Mouse (Mus musculus) gastrocnemius, postnatal 36 days (tissue): ENCODE results near the gene Olfr202. TPM values are rescaled to one million over a fixed set of nuclear protein-coding genes. Genes with fewer than 3 reads are reported as not detected.
"Not testable (repeated sequence)": the region's sequence is repeated elsewhere in the genome, so short reads cannot be mapped to it uniquely, and the experiment has no call there.

Source experiments
- DNase-seq, 2 experiments: peaks; one replicate each; pipeline ENCODE4 v3.0.0; 2022
- intact Hi-C: fragments of 180-260 bp; cut with DNase I; formaldehyde crosslinking; loops from one replicate; pipeline ENCODE4 v1.15.1; 2025
- long read RNA-seq, 2 experiments: library from polyadenylated mRNA; stranded (forward); transcript quantifications; one replicate each; pipeline ENCODE4 v2.0.0; 2021
- total RNA-seq, 2 experiments: library from RNA; stranded (reverse); gene quantifications; 2 replicates each; pipeline ENCODE4 v1.2.3; 2021

Olfr202 gene
- total RNA-seq, result not detected
- long read RNA-seq, experiment 1, result 0 reads
- long read RNA-seq, experiment 2, result 0 reads

DNA sequence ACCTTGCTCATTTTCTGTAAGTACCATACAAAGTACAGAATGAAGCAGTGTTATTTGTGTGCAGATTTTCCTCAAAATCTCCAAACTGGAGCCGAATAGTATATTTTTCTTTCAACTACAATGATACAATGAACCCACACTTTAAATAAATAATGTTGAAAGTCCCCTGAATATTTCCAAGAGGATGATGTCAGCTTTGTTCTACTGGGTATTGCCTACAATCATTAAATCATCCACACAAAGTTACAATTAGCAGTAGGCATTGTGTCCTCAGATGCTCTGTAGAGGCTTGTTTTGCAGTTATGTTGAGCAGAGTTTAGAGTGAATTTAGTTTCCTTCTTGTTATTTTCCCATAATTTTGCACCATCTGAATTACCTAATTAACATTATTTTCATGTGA lies at the start of gene Olfr202:
Olfr202 (minus strand) TSS at position 101 of the 400 bp plus-strand sequence.
- intact Hi-C loops, result no loop called here
- no peak for DNase-seq

DNA sequence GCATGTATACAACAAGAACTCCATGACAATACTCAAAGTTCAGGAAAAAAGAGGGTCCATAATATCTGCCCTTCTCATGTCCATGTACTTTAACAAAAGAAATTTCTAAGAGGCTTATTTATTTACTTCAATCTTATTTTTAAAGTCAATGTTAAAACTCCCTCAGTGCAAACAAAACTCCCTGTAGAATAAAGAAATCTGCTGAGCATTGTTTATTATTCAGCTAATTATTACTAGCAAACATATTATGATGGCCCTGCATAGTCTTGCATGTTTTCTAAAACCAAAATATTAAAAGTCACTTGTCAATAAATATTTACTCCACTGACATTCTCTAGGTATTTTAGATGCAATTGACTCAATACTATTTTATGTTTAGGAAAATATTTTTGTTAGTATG lies 44.4 kb upstream of the Olfr202 start, which contains the start of gene Olfr205:
Olfr205 (minus strand) TSS at position 101 of the 400 bp plus-strand sequence.
- no peak for DNase-seq
- intact Hi-C loops, result no loop called here

DNA sequence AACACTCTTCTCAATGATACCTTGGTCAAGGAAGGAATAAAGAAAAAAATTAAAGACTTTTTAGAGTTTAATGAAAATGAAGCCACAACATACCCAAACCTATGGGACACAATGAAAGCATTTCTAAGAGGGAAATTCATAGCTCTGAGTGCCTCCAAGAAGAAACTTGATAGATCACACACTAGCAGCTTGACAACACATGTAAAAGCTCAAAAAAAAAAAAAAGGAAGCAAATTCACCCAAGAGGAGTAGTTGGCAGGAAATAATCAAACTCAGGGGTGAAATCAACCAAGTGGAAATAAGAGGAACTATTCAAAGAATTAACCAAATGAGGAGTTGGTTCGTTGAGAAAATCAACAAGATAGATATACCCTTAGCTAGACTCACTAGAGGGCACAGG lies 36.7 kb upstream of the Olfr202 start:
- intact Hi-C loops, DNase-seq: not testable (repeated sequence)

DNA sequence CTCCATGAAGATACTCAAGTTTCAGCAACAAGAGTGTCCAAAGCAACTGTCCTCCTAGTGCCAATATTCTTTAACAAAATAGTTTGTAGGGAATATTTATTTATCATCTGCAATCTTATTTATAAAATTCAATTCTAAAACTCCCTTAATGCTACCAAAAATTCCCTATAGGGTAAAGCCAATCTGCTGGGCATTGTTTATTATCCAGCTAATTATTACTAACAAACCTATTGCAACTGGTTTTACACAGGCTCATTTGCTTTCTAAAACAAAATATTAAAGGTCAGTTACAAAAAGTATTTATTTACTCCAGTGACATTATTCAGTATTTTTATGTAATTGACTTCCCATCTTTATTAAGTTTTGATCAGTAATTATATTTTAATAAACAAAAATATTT lies 31.6 kb upstream of the Olfr202 start, which contains the start of gene Olfr204:
Olfr204 (minus strand) TSS at position 101 of the 400 bp plus-strand sequence.
- intact Hi-C loops, result no loop called here
- DNase-seq, result no peak

DNA sequence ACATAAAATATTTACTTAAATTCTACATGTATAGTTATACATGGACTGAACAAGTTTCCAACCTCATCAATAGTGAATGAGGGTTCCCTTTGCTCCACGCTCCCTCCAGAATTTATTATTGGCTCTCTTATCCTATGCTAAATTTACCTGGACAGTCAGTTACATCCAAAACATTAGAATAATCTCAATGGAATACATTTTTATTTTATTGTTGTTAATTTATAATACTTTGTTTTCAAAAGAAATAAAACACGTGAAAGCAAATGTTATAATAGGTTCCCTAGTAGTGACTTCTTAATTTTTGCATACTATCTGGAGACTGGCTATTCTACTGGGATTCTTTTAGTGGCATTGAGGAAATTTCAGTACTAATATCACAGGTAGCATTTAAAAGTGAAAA lies 12.0 kb upstream of the Olfr202 start, which contains the start of gene Olfr203:
Olfr203 (plus strand) TSS at position 301 of the 400 bp plus-strand sequence.
- DNase-seq, result no peak
- intact Hi-C loops, result no loop called here

DNA sequence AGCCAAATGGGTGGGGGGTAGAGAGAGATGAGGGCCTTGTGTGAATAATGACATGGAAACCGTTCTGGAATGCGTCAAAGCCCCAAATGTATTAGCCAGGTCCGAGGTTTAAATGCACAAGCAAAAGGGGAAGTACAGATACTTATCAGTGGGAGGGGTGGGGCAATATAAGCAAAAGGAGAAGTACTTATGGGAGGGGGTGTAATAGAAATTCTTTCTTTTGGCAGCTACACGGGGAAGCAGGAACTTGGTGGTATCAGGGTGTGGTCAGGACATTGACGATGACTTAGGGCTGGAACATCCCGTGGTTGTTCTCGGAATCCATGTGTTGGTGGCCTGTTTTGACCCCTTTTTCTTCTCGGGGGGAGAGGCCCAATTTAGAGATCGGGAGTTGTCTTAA lies 983 bp upstream of the Olfr202 start:
- intact Hi-C loops, DNase-seq: not testable (repeated sequence)

DNA sequence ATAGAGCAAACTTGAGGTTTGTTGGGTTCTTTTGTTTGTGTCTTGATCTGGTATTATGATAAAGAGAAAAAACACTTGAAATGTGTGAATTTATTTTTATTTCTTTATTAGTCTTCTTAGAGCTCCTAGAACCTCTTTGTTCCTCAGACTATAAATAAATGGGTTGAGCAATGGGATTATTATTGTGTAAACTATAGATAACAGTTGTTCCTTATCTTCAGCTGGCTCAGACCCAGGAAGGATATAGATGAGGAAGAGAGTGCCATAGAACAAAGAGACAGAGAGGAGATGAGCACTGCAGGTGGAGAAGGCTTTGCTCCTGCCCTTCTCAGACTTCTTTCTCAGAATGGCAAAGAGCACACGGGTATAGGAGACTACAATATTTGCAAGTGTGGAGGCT lies 3.1 kb downstream of the Olfr202 start:
- DNase-seq, result no peak
- intact Hi-C loops, result no loop called here

DNA sequence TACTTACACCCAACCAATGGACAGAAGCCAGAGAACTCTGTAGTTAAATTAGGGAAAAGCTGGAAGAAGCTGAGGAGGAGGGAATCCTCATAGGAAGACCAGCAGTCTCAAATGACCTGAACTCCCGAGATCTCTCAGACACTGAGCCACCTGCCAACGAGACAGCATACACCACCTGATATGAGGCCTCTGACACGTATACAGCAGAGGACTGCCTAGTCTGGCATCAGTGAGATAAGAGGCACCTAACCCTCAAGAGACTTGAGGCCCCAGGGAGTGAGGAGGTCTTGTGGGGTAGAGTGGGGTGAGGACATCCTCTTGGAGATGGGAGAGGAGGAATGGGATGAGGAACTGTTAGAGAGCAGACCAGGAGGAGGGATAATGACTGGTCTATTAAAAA lies 6.1 kb downstream of the Olfr202 start:
- intact Hi-C loops, result no loop called here
- DNase-seq, result no peak

DNA sequence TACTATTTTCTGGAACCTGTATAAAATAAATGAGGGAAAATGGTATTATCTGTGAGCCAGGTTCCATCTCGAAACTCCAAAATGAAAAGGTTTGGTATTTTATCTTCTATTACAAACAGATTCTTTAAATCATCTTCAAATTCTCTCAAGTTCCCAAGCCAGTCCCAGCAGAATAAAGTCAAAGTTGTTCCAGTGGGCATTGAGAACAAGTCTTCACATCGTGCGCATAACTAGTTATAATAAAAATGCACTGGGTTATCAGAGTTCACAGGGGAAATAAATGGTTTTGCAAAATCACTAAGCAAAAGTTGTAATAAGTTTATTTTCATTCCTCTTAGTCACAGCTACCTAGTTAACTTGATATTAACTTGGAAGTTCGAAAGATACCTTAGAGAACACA lies 14.1 kb downstream of the Olfr202 start, which contains the start of gene Olfr201:
Olfr201 (minus strand) TSS at position 101 of the 400 bp plus-strand sequence.
- DNase-seq, intact Hi-C loops: not testable (repeated sequence)

DNA sequence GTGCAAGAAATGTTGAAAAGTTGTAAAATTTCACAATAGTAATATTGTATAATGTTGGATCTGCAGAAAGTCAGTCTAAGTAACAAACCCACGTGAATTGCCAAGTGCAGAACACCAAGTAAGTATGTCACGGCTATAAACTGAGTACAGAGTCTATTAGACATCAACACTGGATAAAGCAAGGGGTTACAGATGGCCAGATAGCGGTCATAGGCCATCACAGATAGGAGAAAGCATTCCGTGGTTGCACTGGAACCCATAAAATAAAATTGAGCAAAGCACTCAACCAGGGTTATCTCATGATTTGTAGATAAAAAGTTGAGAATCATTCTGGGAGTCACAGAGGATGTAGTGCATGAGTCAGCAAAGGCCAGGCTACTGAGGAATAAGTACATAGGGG lies 17.5 kb downstream of the Olfr202 start:
- intact Hi-C loops, DNase-seq: not testable (repeated sequence)

DNA sequence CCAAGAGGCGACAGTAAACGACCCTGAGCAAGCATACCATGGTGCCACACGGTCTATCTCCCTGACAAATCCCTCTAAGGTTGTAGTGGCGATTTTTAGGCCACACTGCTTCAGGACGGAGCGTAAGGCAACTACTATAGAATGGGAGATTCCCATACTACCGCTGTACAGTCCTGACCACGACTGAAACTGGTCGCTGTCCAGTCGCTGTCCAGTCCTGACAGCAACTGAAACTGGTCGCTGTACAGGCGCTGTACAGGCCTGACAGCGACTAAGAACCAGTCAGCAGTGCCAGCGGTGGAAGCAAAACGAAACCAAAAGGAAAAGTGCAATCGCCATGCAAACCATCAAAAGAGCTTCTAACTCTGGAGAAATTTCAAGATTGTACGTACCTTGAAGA lies 36.9 kb downstream of the Olfr202 start:
- DNase-seq, result no peak
- intact Hi-C loops, result loop anchor here (10.0 kb wide), 1 partner anchor 95 kb away; no protein-coding TSS in a partner anchor

Other genes starting within 250 kb of the Olfr202 start
- not detected for gene Olfr187, start 247.0 kb downstream of the Olfr202 start, total RNA-seq
- not detected for gene Olfr190, start 208.8 kb downstream of the Olfr202 start, total RNA-seq
- not detected for gene Olfr191, start 197.0 kb downstream of the Olfr202 start, total RNA-seq
- gene Olfr193, start 174.9 kb downstream of the Olfr202 start, total RNA-seq, result not detected
- gene Olfr194, start 165.7 kb downstream of the Olfr202 start, total RNA-seq, result not detected
- gene Olfr195, start 139.7 kb downstream of the Olfr202 start, total RNA-seq, result not detected
- not detected for gene Olfr196, start 116.3 kb downstream of the Olfr202 start, total RNA-seq
- not detected for gene Olfr198, start 83.3 kb downstream of the Olfr202 start, total RNA-seq
- not detected for gene Olfr199, start 67.0 kb downstream of the Olfr202 start, total RNA-seq
- gene Olfr201, start 14.2 kb downstream of the Olfr202 start, total RNA-seq, result not detected
- gene Olfr203, start 12.1 kb upstream of the Olfr202 start, total RNA-seq, result not detected
- gene Olfr204, start 31.5 kb upstream of the Olfr202 start, total RNA-seq, result not detected
- not detected for gene Olfr205, start 44.3 kb upstream of the Olfr202 start, total RNA-seq
- gene Olfr206, start 62.5 kb upstream of the Olfr202 start, total RNA-seq, result not detected
- gene Olfr209, start 77.2 kb upstream of the Olfr202 start, total RNA-seq, result not detected
- gene Gabrr3, start 120.5 kb upstream of the Olfr202 start, total RNA-seq, result not detected
- 10 to 100 TPM; 11.7 to 13.4 TPM for gene Riox2, start 185.0 kb upstream of the Olfr202 start, total RNA-seq